Mouse (Mus musculus) intestine, embryonic 16.5 days (tissue): Measurements from ENCODE around the gene Dtd2. TPM values are rescaled to one million over a fixed set of nuclear protein-coding genes. Genes with fewer than 3 reads are reported as not detected.

Experiments used
- ATAC-seq: fragments of 200-750 bp; cut with Nextera tagmentation; 2 replicates; pipeline ENCODE4 v1.8.0; 2017; ENCODE audit warnings: moderate TSS enrichment, moderate library complexity
- H3K27ac ChIP-seq: fragments of 300-500 bp; sonication (generic); 2 replicates; pipeline ENCODE4 v1.5.1; 2014; ENCODE audit warnings: mild to moderate bottlenecking, low read length
- H3K27me3 ChIP-seq: fragments of 300-500 bp; sonication (generic); replicated peaks from 2 replicates; pipeline ENCODE4 v1.6.1; 2014; ENCODE audit warnings: low read length, control low read depth, mixed read lengths; ENCODE audit not compliant: control insufficient read depth, insufficient read depth
- H3K36me3 ChIP-seq: fragments of 300-500 bp; sonication (generic); 2 replicates; pipeline ENCODE4 v1.6.1; 2014; ENCODE audit warnings: low read length, control low read depth; ENCODE audit not compliant: control insufficient read depth, insufficient read depth
- H3K4me1 ChIP-seq: fragments of 300-500 bp; sonication (generic); 2 replicates; pipeline ENCODE4 v1.6.1; 2014; ENCODE audit warnings: low read length, control low read depth, mixed read lengths; ENCODE audit not compliant: control insufficient read depth, insufficient read depth
- H3K4me2 ChIP-seq: fragments of 300-500 bp; sonication (generic); 2 replicates; pipeline ENCODE4 v1.6.1; 2014; ENCODE audit warnings: low read depth, low read length, control low read depth
- H3K4me3 ChIP-seq: fragments of 300-500 bp; sonication (generic); 2 replicates; pipeline ENCODE4 v1.5.1; 2014; ENCODE audit warnings: mild to moderate bottlenecking, low read length
- H3K9ac ChIP-seq: fragments of 300-500 bp; sonication (generic); 2 replicates; pipeline ENCODE4 v1.6.1; 2014; ENCODE audit warnings: low read depth, low read length
- H3K9me3 ChIP-seq: fragments of 300-500 bp; sonication (generic); 2 replicates; pipeline ENCODE4 v1.6.1; 2016; ENCODE audit warnings: low read length, control low read depth; ENCODE audit not compliant: control insufficient read depth
- WGBS: fragments of 180-500 bp; shearing (Covaris S2); extraction: QIAGEN DNeasy Blood & Tissue Kit; methylation state at CpG from one replicate; pipeline ENCODE4 v1.1.7; 2014; 5-methylcytosine and 5-hydroxymethylcytosine counted together
- polyA plus RNA-seq: library from polyadenylated mRNA; unstranded; fragments of >200 nt; fragmentation: Nextera tagmentation; extraction: Ambion mirVana; gene quantifications from 2 replicates; pipeline ENCODE4 v1.2.1, GENCODE M21; 2015

The Dtd2 gene
- polyA plus RNA-seq, 1 experiment from 2014 or later: 26.5 TPM

DNA sequence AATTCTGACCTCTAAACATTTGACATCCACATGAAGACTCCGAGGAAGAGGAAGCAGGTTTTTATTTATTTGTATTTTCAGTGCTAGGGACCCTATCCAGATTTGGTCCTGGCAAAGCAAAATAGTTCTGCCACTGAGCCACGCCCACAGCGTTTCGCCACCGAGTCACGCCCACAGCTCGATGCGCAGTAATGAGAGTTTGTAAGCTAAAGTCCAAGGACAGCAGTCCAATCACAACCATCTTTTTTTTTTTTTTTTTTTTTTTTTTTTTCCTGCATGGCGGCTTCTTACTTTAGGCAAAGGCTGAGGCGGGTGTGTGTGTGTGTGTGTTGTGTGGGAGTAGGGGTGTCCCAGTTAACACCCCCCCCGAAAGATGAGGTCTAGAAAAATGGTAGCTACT lies 7.7 kb upstream of the Dtd2 start:
- no peak for ATAC-seq
- H3K4me1 ChIP-seq: peaks cover 4% of the 10 kb centered on the region; the same call in 1 of the 2 replicates
- no peaks in the 10 kb centered on the region for H3K9me3 ChIP-seq
- 70% methylated on average over 11 of the region's 11 CpGs for WGBS
- H3K36me3 ChIP-seq: no peaks in the 10 kb centered on the region
- H3K9ac ChIP-seq: no peak overlapping the region
- H3K4me2 ChIP-seq: no peak overlapping the region
- no peak overlapping the region for H3K4me3 ChIP-seq
- no peak overlapping the region for H3K27ac ChIP-seq
- H3K27me3 ChIP-seq: no peaks in the 10 kb centered on the region

DNA sequence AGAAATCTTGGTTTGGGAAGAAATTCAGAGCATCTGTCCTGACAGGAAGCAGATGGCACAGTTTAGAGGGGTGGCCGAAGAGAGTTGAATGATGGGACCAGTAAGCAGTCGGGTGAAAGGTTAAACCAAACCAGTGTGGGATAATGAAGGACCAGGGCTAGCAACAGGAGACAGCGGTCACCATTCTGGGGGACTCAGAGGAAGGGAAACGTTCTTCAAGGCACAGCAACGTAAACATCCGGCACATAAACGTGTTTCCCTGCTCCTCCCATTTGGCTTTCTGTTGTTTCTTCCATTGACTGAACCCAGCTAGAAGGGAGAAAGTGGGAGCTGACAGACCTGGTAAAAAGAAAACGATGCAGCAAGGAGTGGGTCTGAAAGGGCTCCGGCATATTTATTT lies 7.0 kb upstream of the Dtd2 start:
- H3K9ac ChIP-seq: no peak overlapping the region
- WGBS: 31% methylated on average over 9 of the region's 9 CpGs
- no peak overlapping the region for H3K4me2 ChIP-seq
- no peaks in the 10 kb centered on the region for H3K9me3 ChIP-seq
- H3K4me3 ChIP-seq: no peak overlapping the region
- ATAC-seq: no peak
- no peaks in the 10 kb centered on the region for H3K27me3 ChIP-seq
- no peaks in the 10 kb centered on the region for H3K36me3 ChIP-seq
- H3K4me1 ChIP-seq: peaks cover 4% of the 10 kb centered on the region; the same call in 1 of the 2 replicates
- no peak overlapping the region for H3K27ac ChIP-seq

DNA sequence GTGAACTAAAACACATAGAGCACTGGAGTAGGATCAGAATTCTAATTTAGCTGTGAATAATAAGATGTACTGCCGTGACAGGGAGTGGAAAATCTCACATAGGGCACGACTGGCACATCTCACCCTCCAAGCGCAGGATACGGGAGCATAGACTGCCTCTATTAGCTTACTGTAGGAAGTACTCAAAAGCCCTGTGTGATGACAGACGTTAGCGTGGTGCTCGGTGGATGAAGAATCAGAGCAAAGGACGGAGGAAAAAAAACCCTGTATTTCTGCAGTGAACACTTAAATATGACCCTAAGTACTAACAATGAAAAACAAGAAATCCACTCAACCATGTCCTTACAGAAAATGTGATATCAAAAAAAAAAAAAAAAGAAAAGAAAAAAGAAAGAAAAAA lies 5.9 kb upstream of the Dtd2 start:
- H3K27me3 ChIP-seq: no peaks in the 10 kb centered on the region
- H3K4me1 ChIP-seq: peaks cover 4% of the 10 kb centered on the region; the same call in 1 of the 2 replicates
- no peak overlapping the region for H3K4me3 ChIP-seq
- WGBS: 65% methylated on average over 8 of the region's 8 CpGs
- no peak for ATAC-seq
- H3K9me3 ChIP-seq: no peaks in the 10 kb centered on the region
- H3K9ac ChIP-seq: no peak overlapping the region
- H3K27ac ChIP-seq: no peak overlapping the region
- H3K4me2 ChIP-seq: no peak overlapping the region
- no peaks in the 10 kb centered on the region for H3K36me3 ChIP-seq

DNA sequence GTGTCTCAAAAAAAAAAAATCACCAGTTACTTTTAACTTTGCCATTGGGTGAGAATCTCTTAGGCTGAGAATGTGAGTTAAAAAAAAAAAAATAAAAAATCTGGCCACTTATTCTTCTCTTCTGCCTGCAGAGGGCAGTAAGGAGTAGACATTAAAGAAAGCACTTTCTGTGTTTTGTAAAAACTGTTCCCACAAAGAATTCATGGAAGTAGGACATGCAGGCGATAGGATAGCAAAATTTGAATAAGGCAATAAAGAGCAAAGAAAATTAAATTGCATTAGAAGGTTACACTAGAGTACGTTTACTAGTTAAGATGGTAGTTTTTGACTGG lies 4.3 kb upstream of the Dtd2 start:
- no peak overlapping the region for H3K9ac ChIP-seq
- ATAC-seq: no peak
- H3K4me2 ChIP-seq: no peak overlapping the region
- peaks cover 7% of the 10 kb centered on the region; the same call in 1 of the 2 replicates for H3K4me1 ChIP-seq
- WGBS: 71% methylated on average over 2 of the region's 2 CpGs
- H3K9me3 ChIP-seq: no peaks in the 10 kb centered on the region
- no peaks in the 10 kb centered on the region for H3K27me3 ChIP-seq
- H3K36me3 ChIP-seq: no peaks in the 10 kb centered on the region
- H3K27ac ChIP-seq: no peak overlapping the region
- no peak overlapping the region for H3K4me3 ChIP-seq

DNA sequence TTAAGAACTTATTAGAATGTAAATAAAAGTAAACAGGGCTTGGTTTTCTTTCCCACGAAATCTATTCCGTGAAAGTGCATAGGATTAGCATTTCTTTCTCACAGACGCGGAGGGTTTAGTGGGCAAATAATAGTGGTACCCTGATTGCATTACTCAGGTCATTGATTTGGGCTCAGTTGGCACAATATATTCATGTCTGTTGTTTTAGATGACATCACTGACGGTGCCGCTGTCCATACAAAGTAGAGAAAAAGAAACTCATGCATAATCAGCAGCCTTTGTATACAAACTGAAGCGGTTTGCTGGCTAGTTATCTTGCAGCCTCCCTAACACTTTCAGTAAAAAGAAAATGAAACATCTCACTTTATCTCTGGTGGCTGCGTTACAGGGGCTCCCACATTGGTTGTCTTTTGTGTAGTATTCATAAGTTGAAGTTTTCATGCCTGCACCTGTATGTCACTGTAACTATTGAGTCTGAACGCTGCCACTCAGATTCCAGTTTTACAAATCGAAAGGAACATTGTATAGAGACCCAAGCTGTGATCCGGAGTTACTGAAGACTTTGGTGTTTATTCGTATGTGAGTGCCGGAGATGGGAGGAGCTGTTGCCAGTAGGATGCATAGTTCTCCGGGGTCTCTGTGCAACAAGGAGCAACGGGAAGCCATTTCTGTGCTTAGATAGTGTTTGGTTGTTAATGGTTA lies 3.8 kb upstream of the Dtd2 start:
- Histone ChIP-seq H3K27me3 (no peaks in the 10 kb centered on the region), H3K27ac (no peak overlapping the region), H3K9me3 (no peaks in the 10 kb centered on the region), H3K4me3 (no peak overlapping the region), H3K36me3 (no peaks in the 10 kb centered on the region), H3K4me2 (no peak overlapping the region), H3K4me1 (peaks cover 7% of the 10 kb centered on the region; the same call in 1 of the 2 replicates), H3K9ac (no peak overlapping the region)
- 65% methylated on average over 15 of the region's 15 CpGs for WGBS
- no peak for ATAC-seq

DNA sequence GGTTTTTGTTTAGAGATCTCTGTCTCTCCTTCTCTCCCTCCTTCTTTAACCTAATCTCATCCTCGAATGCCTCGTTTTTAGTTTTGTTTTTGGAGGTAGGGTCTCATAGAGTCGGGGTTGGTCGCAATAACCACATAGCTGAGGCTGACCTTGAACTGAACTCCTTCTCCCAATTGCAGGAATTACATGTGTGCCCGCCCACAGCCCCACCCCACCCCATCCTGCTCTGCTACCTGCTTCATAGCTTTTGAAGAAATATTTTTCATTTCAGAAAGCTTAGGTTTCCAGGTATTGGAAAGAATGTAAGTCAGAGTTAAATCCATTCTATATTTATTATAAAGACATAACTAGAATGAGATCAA lies 313 bp upstream of the Dtd2 start:
- peak overlapping the region; percentile 75 for H3K4me2 ChIP-seq
- 42% methylated on average over 5 of the region's 5 CpGs for WGBS
- peak overlapping the region; percentile 81 for H3K9ac ChIP-seq
- ATAC-seq: peak; percentile 69
- no peaks in the 10 kb centered on the region for H3K27me3 ChIP-seq
- no peaks in the 10 kb centered on the region for H3K36me3 ChIP-seq
- H3K4me3 ChIP-seq: peak overlapping the region; percentile 80
- H3K4me1 ChIP-seq: 0 out of 2 replicates have a peak, but pooled peaks cover 3% of the 10 kb centered on the region
- H3K9me3 ChIP-seq: no peaks in the 10 kb centered on the region
- 0 out of 2 replicates have a peak overlapping the region, but pooled peaks have one; percentile 14 for H3K27ac ChIP-seq

DNA sequence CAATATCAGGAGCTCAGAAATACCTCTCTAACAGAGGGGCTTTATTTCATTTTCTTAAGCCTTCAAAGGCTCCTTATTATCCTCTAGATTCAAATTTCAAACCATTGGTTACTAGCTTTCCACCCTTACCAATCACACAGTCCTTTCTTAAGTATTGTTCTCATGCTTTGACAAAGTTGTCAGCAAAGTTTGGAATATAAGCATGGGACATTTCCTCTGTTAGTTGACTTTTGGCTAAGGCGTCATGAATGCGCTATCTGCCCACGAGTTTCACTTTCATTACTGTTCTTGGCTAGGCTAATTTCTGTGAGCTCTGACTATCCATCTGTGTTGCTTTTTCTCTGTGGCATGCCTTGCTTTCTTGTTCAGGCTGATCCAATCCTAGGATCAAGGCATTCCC lies 3.6 kb downstream of the Dtd2 start:
- ATAC-seq: no peak
- Histone ChIP-seq H3K4me2 (no peak overlapping the region), H3K36me3 (peaks cover 10% of the 10 kb centered on the region), H3K9ac (no peak overlapping the region), H3K4me1 (0 out of 2 replicates have a peak, but pooled peaks cover 3% of the 10 kb centered on the region), H3K4me3 (no peak overlapping the region), H3K27ac (no peak overlapping the region), H3K9me3 (no peaks in the 10 kb centered on the region), H3K27me3 (no peaks in the 10 kb centered on the region)
- WGBS: 97% methylated on average over 3 of the region's 3 CpGs

DNA sequence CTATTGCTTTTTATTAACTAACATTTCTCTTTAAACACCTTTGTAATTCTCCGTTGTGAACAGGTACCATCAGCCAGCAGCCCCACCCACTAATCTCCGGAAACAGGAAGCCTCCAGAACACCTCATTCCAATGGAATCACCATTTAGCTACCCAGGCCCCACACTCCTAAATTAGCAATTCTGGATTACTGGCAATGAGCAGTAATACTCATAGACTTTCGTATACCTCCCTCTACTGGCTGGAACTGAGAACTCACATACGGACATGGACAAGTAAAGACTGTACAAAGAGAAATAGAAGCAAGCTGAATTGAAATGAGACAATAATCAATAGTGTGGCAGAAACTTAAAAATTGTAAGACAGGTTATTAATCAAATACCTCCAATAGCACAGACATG lies 4.8 kb downstream of the Dtd2 start:
- H3K27me3 ChIP-seq: no peaks in the 10 kb centered on the region
- H3K9ac ChIP-seq: no peak overlapping the region
- no peak overlapping the region for H3K4me3 ChIP-seq
- 19% methylated on average over 4 of the region's 4 CpGs for WGBS
- 0 out of 2 replicates have a peak, but pooled peaks cover under 1% of the 10 kb centered on the region for H3K4me1 ChIP-seq
- no peak overlapping the region for H3K4me2 ChIP-seq
- H3K9me3 ChIP-seq: no peaks in the 10 kb centered on the region
- peaks cover 10% of the 10 kb centered on the region for H3K36me3 ChIP-seq
- no peak for ATAC-seq
- no peak overlapping the region for H3K27ac ChIP-seq

DNA sequence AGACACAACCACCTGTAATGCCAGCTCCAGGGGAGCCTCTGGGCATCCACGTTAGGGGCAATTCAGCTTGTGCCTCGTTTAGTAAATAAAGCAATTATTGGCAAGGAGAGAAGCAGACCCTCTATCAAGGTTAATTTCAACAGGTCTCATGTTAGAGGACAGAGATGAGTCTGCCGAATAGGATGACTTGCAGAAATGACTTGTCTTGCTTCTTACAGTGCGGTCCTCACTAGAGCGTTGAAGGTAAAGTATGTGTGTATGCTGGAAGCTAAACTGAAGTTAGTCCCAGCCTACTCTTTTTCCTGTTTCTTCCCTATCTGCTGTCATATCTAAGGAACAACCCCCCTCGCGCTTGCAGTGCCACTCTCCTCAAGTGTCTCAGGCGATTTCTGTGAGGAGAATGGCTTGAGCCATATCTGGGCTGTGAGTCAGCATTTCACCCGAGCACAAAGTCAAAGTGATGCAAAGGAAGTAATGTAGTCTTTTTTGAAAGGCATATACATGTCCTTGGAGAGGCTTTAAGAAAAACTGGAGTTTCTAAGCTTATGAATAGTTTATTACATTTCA lies 7.9 kb downstream of the Dtd2 start:
- no peak overlapping the region for H3K27ac ChIP-seq
- 88% methylated on average over 9 of the region's 9 CpGs for WGBS
- ATAC-seq: no peak
- H3K9ac ChIP-seq: no peak overlapping the region
- no peaks in the 10 kb centered on the region for H3K4me1 ChIP-seq
- no peaks in the 10 kb centered on the region for H3K9me3 ChIP-seq
- H3K36me3 ChIP-seq: peaks cover 14% of the 10 kb centered on the region
- H3K4me3 ChIP-seq: no peak overlapping the region
- H3K27me3 ChIP-seq: no peaks in the 10 kb centered on the region
- H3K4me2 ChIP-seq: no peak overlapping the region
